Mouse (Mus musculus) thymus, adult 18-20 months (tissue): ENCODE results near the gene 3100002H09Rik.

Source experiments
- DNase-seq, 2 experiments: peaks; one replicate each; pipeline ENCODE4 v3.0.0; 2022; ENCODE audit warnings: mixed read lengths in 2 of 2

3100002H09Rik gene

GRCm38 (mm10) chr4:124614189-124614588, 3.6 kb upstream of the 3100002H09Rik start:
- DNase-seq: no peak

GRCm38 (mm10) chr4:124611768-124612167, 1.2 kb upstream of the 3100002H09Rik start:
- DNase-seq: no peak

GRCm38 (mm10) chr4:124610066-124610465, 537 bp downstream of the 3100002H09Rik start:
- DNase-seq: no peak

DNA sequence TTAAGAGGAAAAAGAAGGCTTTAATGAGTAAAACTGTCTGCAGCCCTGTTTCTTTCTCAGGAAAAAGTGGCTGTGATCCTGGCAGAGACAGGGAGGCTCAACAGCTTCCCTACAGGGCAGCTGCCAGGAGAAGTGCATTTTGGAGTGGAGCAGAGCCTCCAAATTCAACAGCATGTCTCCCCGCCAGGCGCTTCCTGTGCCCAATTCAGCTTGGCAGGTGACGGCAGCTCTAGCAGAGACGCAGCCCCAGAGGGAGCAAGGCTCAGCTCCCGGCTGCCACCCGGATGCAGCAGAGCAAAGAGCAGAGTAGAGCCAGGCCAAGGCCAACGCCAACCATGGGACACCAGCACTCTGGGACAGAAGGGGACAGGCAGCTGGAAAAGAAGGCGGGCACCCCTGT, 3.4 kb downstream of the 3100002H09Rik start:
- no peak for DNase-seq

- DNase-seq: no peak
Measured at GRCm38 (mm10) chr4:124606180-124606579, 4.4 kb downstream of the 3100002H09Rik start.

- no peak for DNase-seq
Measured at GRCm38 (mm10) chr4:124605255-124605654, 5.3 kb downstream of the 3100002H09Rik start.

DNA sequence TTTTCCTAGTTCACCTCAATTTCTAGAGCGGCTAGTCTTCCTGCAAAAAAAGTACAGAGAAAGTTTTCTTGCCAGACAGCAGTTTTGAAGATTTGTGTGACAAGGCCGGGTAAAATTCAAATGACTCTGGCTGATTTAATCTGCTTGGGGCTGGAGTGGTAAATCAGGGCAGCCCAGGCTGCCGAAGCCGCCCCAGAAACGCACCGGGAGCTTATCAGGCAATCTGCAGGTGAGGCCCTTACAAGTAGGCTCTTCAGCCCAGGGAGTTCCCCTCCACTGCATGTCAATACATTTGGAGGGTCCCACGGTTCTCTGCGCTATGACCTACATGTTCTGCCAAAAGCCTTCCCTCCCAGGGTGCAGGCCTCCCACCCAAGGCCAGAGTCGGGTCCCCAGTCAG, 6.9 kb downstream of the 3100002H09Rik start:
- DNase-seq: no peak

- no peak for DNase-seq
Measured at GRCm38 (mm10) chr4:124595929-124596328, 14.7 kb downstream of the 3100002H09Rik start.

GRCm38 (mm10) chr4:124594933-124595332, 15.7 kb downstream of the 3100002H09Rik start:
- DNase-seq: no peak

- no peak for DNase-seq
Measured at GRCm38 (mm10) chr4:124593691-124594090, 16.9 kb downstream of the 3100002H09Rik start.

GRCm38 (mm10) chr4:124593210-124593609, 17.4 kb downstream of the 3100002H09Rik start:
- DNase-seq: no peak

DNA sequence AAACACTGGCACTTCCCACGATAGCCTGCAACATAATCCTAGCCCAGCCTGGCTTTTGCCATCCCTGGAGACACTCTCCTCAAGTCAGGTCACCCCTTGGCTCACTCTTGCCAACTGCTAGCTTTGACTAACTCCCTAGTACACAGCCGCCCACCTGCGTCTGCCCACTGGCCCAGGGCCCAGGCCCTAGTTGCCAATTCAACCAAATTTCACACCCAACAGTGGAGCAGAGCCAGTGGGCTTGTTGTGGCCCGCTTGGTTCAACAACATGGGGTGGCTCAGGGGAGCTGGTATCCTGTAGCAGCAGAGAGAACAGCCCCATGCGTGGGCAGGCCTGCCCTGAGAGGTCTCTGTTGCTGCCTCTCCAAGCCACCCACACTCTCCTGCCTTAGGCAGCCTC, 18.4 kb downstream of the 3100002H09Rik start:
- no peak for DNase-seq

DNA sequence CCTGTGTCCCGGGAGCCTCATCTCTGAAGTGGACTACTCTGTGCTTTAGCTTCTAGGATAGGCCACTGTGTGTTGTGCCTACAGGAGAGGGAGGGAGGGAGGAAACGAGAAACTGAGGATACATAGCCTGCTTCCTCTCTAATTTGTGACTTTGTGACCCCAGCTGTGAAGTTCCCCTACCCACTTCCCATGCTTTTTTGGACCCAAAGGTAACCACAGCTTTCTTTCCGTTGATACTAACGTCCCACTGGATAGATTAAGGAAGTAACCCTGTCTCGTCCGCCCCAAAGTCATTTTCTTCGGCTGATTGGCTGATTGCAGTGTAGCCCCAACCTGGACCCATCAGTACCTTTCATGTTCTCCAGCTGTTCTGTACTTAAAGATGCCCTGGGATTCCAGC, 29.9 kb downstream of the 3100002H09Rik start:
- DNase-seq: no peak

- DNase-seq: no peak
Measured at GRCm38 (mm10) chr4:124575955-124576445, 34.6 kb downstream of the 3100002H09Rik start.

GRCm38 (mm10) chr4:124575269-124575954, 35.2 kb downstream of the 3100002H09Rik start:
- no peak for DNase-seq

DNA sequence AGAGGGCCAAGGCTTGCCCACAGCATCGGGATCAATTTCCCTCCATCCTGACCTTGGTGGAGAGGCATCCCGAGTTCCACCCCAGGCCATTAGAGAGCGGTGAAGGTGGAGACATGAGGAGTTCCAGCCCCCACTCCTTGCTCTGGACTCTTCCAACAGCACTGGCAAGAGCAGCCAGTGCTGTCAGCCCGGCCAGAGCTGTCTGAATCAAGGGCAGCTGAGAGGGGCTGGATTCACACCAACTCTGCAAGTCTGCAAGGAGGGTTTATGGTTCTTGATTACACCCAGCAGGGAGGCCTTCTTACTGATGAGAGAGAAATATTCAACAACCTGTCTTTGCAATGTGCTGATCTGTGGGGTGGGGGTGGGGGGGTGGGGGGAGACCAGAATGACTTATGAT, 37.0 kb downstream of the 3100002H09Rik start:
- DNase-seq: no peak

- peak in 1 of 2 experiments; percentile 7 for DNase-seq
Measured at GRCm38 (mm10) chr4:124570977-124571376, 39.6 kb downstream of the 3100002H09Rik start.

GRCm38 (mm10) chr4:124569661-124570060, 40.9 kb downstream of the 3100002H09Rik start:
- no peak for DNase-seq

- no peak for DNase-seq
Measured at GRCm38 (mm10) chr4:124563371-124563770, 47.2 kb downstream of the 3100002H09Rik start.

DNA sequence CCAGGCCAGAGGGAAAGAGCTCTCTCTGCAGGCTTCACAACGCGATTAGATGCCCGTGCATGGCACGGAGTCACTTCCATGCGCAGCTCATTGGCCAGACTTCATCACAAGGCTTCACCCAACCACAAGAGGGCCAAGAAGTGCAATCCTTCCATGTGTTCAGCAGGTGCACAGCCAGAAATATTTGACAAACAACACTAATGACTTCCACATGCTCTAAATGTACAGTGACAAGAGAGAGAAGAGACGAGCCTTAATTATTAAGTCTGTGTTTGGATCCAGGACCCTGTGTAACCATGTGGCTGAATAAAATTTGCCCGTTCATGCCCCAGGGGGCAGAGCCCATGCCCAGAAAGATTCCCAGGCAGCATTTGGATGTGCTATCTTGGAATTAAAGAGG, 47.9 kb downstream of the 3100002H09Rik start:
- no peak for DNase-seq
